Mouse (Mus musculus): ENCODE measurements around the gene Spata7.
A peak's percentile ranks its signal among the peaks of the same experiment; 100 is the strongest.
"Not testable (repeated sequence)": the region's sequence is repeated elsewhere in the genome, so short reads cannot be mapped to it uniquely, and the experiment has no call there.

The Spata7 gene

GRCm38 (mm10) chr12:98627392-98628259 lies at the start of gene Spata7:
Spata7 (plus strand) TSS chr12:98628157.
- DNase-seq (ENCODE audit: low spot score): peak; percentile 56

- no peak for DNase-seq (ENCODE audit: low spot score)
Observed at GRCm38 (mm10) chr12:98585302-98585701, 42.7 kb upstream of the Spata7 start.

- no peak for DNase-seq (ENCODE audit: low spot score)
Observed at GRCm38 (mm10) chr12:98588573-98588972, 39.4 kb upstream of the Spata7 start.

GRCm38 (mm10) chr12:98591016-98591415 lies 36.9 kb upstream of the Spata7 start:
- DNase-seq (ENCODE audit: low spot score): no peak

- DNase-seq (ENCODE audit: low spot score): no peak
Observed at GRCm38 (mm10) chr12:98600861-98601260, 27.1 kb upstream of the Spata7 start.

GRCm38 (mm10) chr12:98602114-98602513 lies 25.8 kb upstream of the Spata7 start:
- no peak for DNase-seq (ENCODE audit: low spot score)

GRCm38 (mm10) chr12:98605264-98605663 lies 22.7 kb upstream of the Spata7 start:
- DNase-seq (ENCODE audit: low spot score): no peak

GRCm38 (mm10) chr12:98606595-98607290 lies 21.2 kb upstream of the Spata7 start:
- DNase-seq (ENCODE audit: low spot score): no peak

- no peak for DNase-seq (ENCODE audit: low spot score)
Observed at GRCm38 (mm10) chr12:98610341-98610740, 17.6 kb upstream of the Spata7 start.

- DNase-seq (ENCODE audit: low spot score): no peak
Observed at GRCm38 (mm10) chr12:98614910-98615508, 12.9 kb upstream of the Spata7 start.

- no peak for DNase-seq (ENCODE audit: low spot score)
Observed at GRCm38 (mm10) chr12:98615746-98616145, 12.2 kb upstream of the Spata7 start.

GRCm38 (mm10) chr12:98619496-98619895 lies 8.5 kb upstream of the Spata7 start:
- DNase-seq (ENCODE audit: low spot score): no peak

GRCm38 (mm10) chr12:98620922-98621321 lies 7.0 kb upstream of the Spata7 start:
- DNase-seq (ENCODE audit: low spot score): not testable (repeated sequence)

GRCm38 (mm10) chr12:98623266-98623665 lies 4.7 kb upstream of the Spata7 start:
- DNase-seq (ENCODE audit: low spot score): not testable (repeated sequence)

- no peak for DNase-seq (ENCODE audit: low spot score)
Observed at GRCm38 (mm10) chr12:98628260-98628970, 458 bp downstream of the Spata7 start.

- no peak for DNase-seq (ENCODE audit: low spot score)
Observed at GRCm38 (mm10) chr12:98644852-98645251, 16.9 kb downstream of the Spata7 start.

- DNase-seq (ENCODE audit: low spot score): no peak
Observed at GRCm38 (mm10) chr12:98656873-98657272, 28.9 kb downstream of the Spata7 start.

- DNase-seq (ENCODE audit: low spot score): no peak
Observed at GRCm38 (mm10) chr12:98662617-98663016, 34.7 kb downstream of the Spata7 start.

- DNase-seq (ENCODE audit: low spot score): peak; percentile 23
Observed at GRCm38 (mm10) chr12:98668132-98668814, 40.3 kb downstream of the Spata7 start.

- no peak for DNase-seq (ENCODE audit: low spot score)
Observed at GRCm38 (mm10) chr12:98669086-98669485, 41.1 kb downstream of the Spata7 start.

GRCm38 (mm10) chr12:98669864-98670263 lies 41.9 kb downstream of the Spata7 start:
- DNase-seq (ENCODE audit: low spot score): no peak

GRCm38 (mm10) chr12:98670429-98670828 lies 42.5 kb downstream of the Spata7 start:
- no peak for DNase-seq (ENCODE audit: low spot score)
